Mouse (Mus musculus) heart, postnatal 0 days (tissue): ENCODE results near the gene Svs6. TPM values are rescaled to one million over a fixed set of nuclear protein-coding genes. Genes with fewer than 3 reads are reported as not detected.
"Not testable (repeated sequence)": the region's sequence is repeated elsewhere in the genome, so short reads cannot be mapped to it uniquely, and the experiment has no call there.

Experiments
- ATAC-seq: fragments of 200-750 bp; cut with Nextera tagmentation; 2 replicates; pipeline ENCODE4 v1.8.0; 2017; ENCODE audit warnings: low read depth, moderate number of reproducible peaks, moderate library complexity; ENCODE audit not compliant: insufficient read depth
- DNase-seq: peaks from one replicate; pipeline ENCODE4 v3.0.0-alpha.2; 2016; ENCODE audit warnings: low spot score
- H3K27ac ChIP-seq: fragments of 300-500 bp; sonication (generic); 2 replicates; pipeline ENCODE4 v1.5.1; 2014; ENCODE audit warnings: low read depth, mild to moderate bottlenecking
- H3K27me3 ChIP-seq: fragments of 300-500 bp; sonication (generic); 2 replicates; pipeline ENCODE4 v1.6.1; 2014; ENCODE audit warnings: low read length, mixed read lengths; ENCODE audit not compliant: control insufficient read depth, insufficient read depth
- H3K36me3 ChIP-seq: fragments of 300-500 bp; sonication (generic); replicated peaks from 2 replicates; pipeline ENCODE4 v1.6.1; 2014; ENCODE audit warnings: low read length, mixed read lengths; ENCODE audit not compliant: control insufficient read depth, insufficient read depth
- H3K4me1 ChIP-seq: fragments of 300-500 bp; sonication (generic); 2 replicates; pipeline ENCODE4 v1.6.1; 2014; ENCODE audit warnings: antibody characterized with exemption; ENCODE audit not compliant: control insufficient read depth, insufficient read depth
- H3K4me2 ChIP-seq: fragments of 300-500 bp; sonication (generic); 2 replicates; pipeline ENCODE4 v1.6.1; 2014; ENCODE audit warnings: low read depth, mild to moderate bottlenecking, low read length, moderate library complexity
- H3K4me3 ChIP-seq: fragments of 300-500 bp; sonication (generic); 2 replicates; pipeline ENCODE4 v1.5.1; 2014; ENCODE audit warnings: low read depth, low read length
- H3K9ac ChIP-seq: fragments of 300-500 bp; sonication (generic); replicated peaks from 2 replicates; pipeline ENCODE4 v1.6.1; 2014; ENCODE audit warnings: low read depth, low read length, mixed read lengths
- H3K9me3 ChIP-seq: fragments of 300-500 bp; sonication (generic); replicated peaks from 2 replicates; pipeline ENCODE4 v1.6.1; 2016; ENCODE audit warnings: low read length; ENCODE audit not compliant: control insufficient read depth
- CTCF ChIP-seq: IDR thresholded peaks from 2 replicates; pipeline ENCODE4 v1.5.1; 2016; ENCODE audit warnings: antibody characterized with exemption, control low read depth, low read depth
- EP300 ChIP-seq: IDR thresholded peaks from 2 replicates; pipeline ENCODE4 v1.6.1; 2016; ENCODE audit warnings: antibody characterized with exemption, low read depth
- WGBS: fragments of 180-500 bp; shearing (Covaris S2); extraction: QIAGEN DNeasy Blood & Tissue Kit; methylation state at CpG from one replicate; pipeline ENCODE4 v1.1.7; 2014; 5-methylcytosine and 5-hydroxymethylcytosine counted together
- polyA plus RNA-seq: library from polyadenylated mRNA; unstranded; fragments of >200 nt; fragmentation: Nextera tagmentation; extraction: Ambion mirVana; gene quantifications from 2 replicates; pipeline ENCODE4 v1.2.1, GENCODE M21; 2015
- total RNA-seq: library from RNA; depleted of rRNA; stranded (reverse); fragments of >200 nt; gene quantifications from 2 replicates; pipeline ENCODE4 v1.2.3, GENCODE M21; 2014; ENCODE audit warnings: low replicate concordance; rRNA removed

Gene Svs6
- total RNA-seq (not detected in 2 replicates), polyA plus RNA-seq (not detected in 2 replicates)

DNA sequence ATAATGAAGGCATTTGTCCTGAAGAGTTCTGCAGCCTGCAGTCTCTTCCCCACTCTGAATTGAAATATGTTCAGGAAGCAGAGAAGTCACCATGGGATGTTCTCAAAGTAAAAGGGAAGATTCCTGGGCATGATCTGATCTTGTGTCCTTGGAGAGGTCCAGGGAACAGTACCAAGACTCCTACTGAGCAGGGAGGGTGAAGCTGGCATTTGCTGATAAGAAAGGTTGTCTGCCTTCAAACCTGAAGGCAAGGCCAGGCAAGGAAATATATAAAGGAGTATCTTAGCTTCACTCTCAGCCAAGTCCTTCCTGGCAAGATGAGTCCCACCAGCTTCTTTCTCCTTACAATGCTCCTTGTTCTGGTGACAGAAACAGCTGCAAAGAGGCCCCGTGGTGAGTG is at the start of gene Svs6:
Gene Svs6 (plus strand): TSS at position 301 of the 400 bp plus-strand sequence.
- DNase-seq, H3K36me3 ChIP-seq, H3K27ac ChIP-seq, H3K4me2 ChIP-seq, H3K9me3 ChIP-seq, H3K4me3 ChIP-seq, H3K4me1 ChIP-seq, H3K27me3 ChIP-seq, ATAC-seq, H3K9ac ChIP-seq: not testable (repeated sequence)
- 80% methylated on average over 1 of the region's 1 CpGs for WGBS

GRCm38 (mm10) chr2:164278359-164278758 is 38.2 kb upstream of the Svs6 start, which contains the start of gene Svs4:
TSS of gene Svs4 (minus strand) at chr2:164278459.
- H3K4me2 ChIP-seq = no peak within 1 kb of the TSS
- no peaks in the 10 kb centered on the region for H3K4me1 ChIP-seq
- WGBS = 75% methylated on average over 4 of the region's 4 CpGs
- H3K27ac ChIP-seq = no peak within 1 kb of the TSS
- DNase-seq (no peak), ATAC-seq (no peak)
- no peaks in the 10 kb centered on the region for H3K9me3 ChIP-seq
- H3K36me3 ChIP-seq = no peaks in the 10 kb centered on the region
- H3K27me3 ChIP-seq = no peaks in the 10 kb centered on the region
- TF ChIP-seq CTCF (no peak), EP300 (no peak)
- no peak within 1 kb of the TSS for H3K4me3 ChIP-seq
- H3K9ac ChIP-seq = no peak within 1 kb of the TSS

DNA sequence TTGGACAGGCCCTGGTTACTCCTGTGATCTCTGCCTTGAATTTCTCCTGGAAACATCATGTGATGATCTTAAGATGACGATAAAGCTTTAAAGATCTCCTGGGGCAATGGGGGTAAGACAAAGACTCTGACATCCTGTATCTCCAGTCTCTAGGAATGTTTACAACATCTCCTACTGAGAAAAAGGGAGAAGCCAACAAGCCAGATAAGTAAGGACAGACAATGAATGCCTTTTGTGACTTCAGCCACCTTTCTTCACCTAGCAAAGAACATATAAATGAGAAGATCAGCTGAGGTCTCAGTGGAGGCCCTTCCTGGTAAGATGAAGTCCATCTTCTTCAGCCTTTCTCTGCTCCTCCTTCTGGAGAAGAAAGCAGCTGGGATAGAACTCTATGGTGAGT is 27.6 kb upstream of the Svs6 start, which contains the start of gene Svs3a:
Gene Svs3a (plus strand): TSS at position 301 of the 400 bp plus-strand sequence.
- H3K4me1 ChIP-seq, H3K27me3 ChIP-seq, DNase-seq, H3K4me3 ChIP-seq, ATAC-seq, H3K9ac ChIP-seq, H3K36me3 ChIP-seq, H3K27ac ChIP-seq, H3K9me3 ChIP-seq, H3K4me2 ChIP-seq: not testable (repeated sequence)
- 63% methylated on average over 1 of the region's 1 CpGs for WGBS

DNA sequence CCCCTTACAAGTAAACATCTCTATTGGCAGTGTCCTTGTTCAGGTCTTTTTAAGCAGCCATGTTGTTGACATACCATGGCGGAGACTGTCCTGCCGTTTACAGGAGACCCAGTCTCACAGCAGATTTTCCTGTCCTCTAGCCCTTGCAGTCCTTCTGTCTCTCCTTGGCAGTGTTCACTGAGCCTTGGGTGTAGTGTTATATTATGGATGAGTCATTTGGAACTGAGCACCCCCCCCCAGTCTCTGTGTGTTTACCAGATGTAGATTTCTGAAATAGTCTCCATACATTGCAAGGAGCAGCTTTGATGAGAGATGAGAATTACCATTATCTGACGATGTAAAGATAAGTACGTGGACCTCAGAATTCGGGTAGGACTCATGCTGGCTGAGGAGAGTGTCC is 4.0 kb upstream of the Svs6 start:
- H3K9ac ChIP-seq = no peak overlapping the region
- H3K4me1 ChIP-seq = no peaks in the 10 kb centered on the region
- 69% methylated on average over 5 of the region's 5 CpGs for WGBS
- DNase-seq (no peak), ATAC-seq (no peak)
- no peak for TF ChIP-seq EP300
- no peak for TF ChIP-seq CTCF
- H3K27me3 ChIP-seq = no peaks in the 10 kb centered on the region
- H3K27ac ChIP-seq = no peak overlapping the region
- no peaks in the 10 kb centered on the region for H3K36me3 ChIP-seq
- H3K4me3 ChIP-seq = no peak overlapping the region
- no peak overlapping the region for H3K4me2 ChIP-seq
- H3K9me3 ChIP-seq = no peaks in the 10 kb centered on the region

DNA sequence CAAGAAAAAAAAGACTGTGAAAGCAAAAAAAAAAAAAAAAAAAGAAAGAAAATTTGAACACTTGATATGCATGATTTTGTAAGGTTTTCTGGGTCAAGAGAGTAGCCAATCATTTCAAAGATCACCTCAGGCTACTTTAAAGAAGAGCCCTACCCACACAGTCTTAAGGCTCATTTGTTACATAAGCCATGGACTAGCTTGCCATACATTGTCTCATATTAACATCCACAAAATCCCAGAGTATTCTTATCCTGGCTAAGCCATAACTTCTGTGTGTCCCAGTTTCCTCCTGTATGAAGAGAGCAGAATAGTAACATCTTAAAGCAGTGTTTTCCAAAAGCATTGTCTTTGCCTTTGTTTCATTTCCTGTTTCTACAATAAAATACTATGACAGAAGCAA is 1.1 kb upstream of the Svs6 start:
- DNase-seq, H3K27ac ChIP-seq, H3K9ac ChIP-seq, H3K4me3 ChIP-seq, H3K4me1 ChIP-seq, H3K4me2 ChIP-seq, ATAC-seq, H3K36me3 ChIP-seq, H3K9me3 ChIP-seq, H3K27me3 ChIP-seq: not testable (repeated sequence)

- WGBS = 73% methylated on average over 6 of the region's 6 CpGs
- H3K9ac ChIP-seq = no peak overlapping the region
- DNase-seq (no peak), ATAC-seq (no peak)
- no peaks in the 10 kb centered on the region for H3K27me3 ChIP-seq
- no peak overlapping the region for H3K27ac ChIP-seq
- TF ChIP-seq EP300 (no peak), CTCF (no peak)
- no peaks in the 10 kb centered on the region for H3K36me3 ChIP-seq
- H3K9me3 ChIP-seq = no peaks in the 10 kb centered on the region
- no peaks in the 10 kb centered on the region for H3K4me1 ChIP-seq
- no peak overlapping the region for H3K4me2 ChIP-seq
- H3K4me3 ChIP-seq = no peak overlapping the region
Measured at GRCm38 (mm10) chr2:164320983-164321382, 4.4 kb downstream of the Svs6 start.

- H3K9ac ChIP-seq, H3K27ac ChIP-seq, H3K4me1 ChIP-seq, H3K4me2 ChIP-seq, H3K27me3 ChIP-seq, H3K4me3 ChIP-seq, DNase-seq, ATAC-seq, H3K9me3 ChIP-seq, H3K36me3 ChIP-seq: not testable (repeated sequence)
- WGBS = 32% methylated on average over 3 of the region's 3 CpGs
Measured at GRCm38 (mm10) chr2:164332440-164332839, 15.9 kb downstream of the Svs6 start, which contains the start of gene Svs5. TSS of gene Svs5 (plus strand) at chr2:164332740.
